Mouse (Mus musculus): Measurements from ENCODE around the gene Ubc. TPM values are rescaled to one million over a fixed set of nuclear protein-coding genes. Genes with fewer than 3 reads are reported as not detected.

Gene Ubc
- polyA plus RNA-seq, 1 experiment from 2014 or later = 1,637 TPM

GRCm38 (mm10) chr5:125411972-125412530 is 22.0 kb upstream of the Ubc start:
- ATAC-seq (no peak), DNase-seq (ENCODE audit: low read depth, low spot score) (no peak)
- no peak for TF ChIP-seq CTCF (IDR thresholded peaks at IDR 0.05)
- CTCF ChIA-PET = interaction anchor here (0.7 to 5.4 kb wide), 19 partner anchors 10 to 98 kb away, joined by 3 to 44 read pairs (median 5); partner anchors contain the start of gene Dhx37
- POLR2A ChIA-PET = interaction anchor here (0.5 to 1.0 kb wide), 5 partner anchors 14 to 100 kb away, joined by 3 to 5 read pairs (median 4); no protein-coding TSS in a partner anchor
- in situ Hi-C loops (cut with MboI; ENCODE audit: low pct_unique_long_range_greater_than_20kb) = no loop called here
- no peaks in the 10 kb centered on the region for H3K27me3 ChIP-seq

GRCm38 (mm10) chr5:125409348-125410090 is 19.5 kb upstream of the Ubc start:
- in situ Hi-C loops (cut with MboI; ENCODE audit: low pct_unique_long_range_greater_than_20kb) = loop anchor here (5.0 kb wide), 1 partner anchor 68 kb away; the partner anchor contains the start of gene Aacs
- no peaks in the 10 kb centered on the region for H3K27me3 ChIP-seq
- no peak for ATAC-seq
- TF ChIP-seq CTCF (IDR thresholded peaks at IDR 0.05) = no peak
- DNase-seq (ENCODE audit: low read depth, low spot score) = no peak
- ChIA-PET CTCF (interaction anchor here (1.4 to 1.6 kb wide), 3 partner anchors 23 to 31 kb away, joined by 3 read pairs; no protein-coding TSS in a partner anchor), POLR2A (interaction anchor here (1.4 to 1.6 kb wide), 2 partner anchors 17 to 88 kb away, joined by 3 read pairs; no protein-coding TSS in a partner anchor)

GRCm38 (mm10) chr5:125408842-125409241 is 18.8 kb upstream of the Ubc start:
- in situ Hi-C loops (cut with MboI; ENCODE audit: low pct_unique_long_range_greater_than_20kb) = loop anchor here (5.0 kb wide), 1 partner anchor 68 kb away; the partner anchor contains the start of gene Aacs
- ChIA-PET CTCF (interaction anchor here (1.4 kb wide), 1 partner anchor 24 kb away, joined by 3 read pairs; no protein-coding TSS in a partner anchor), POLR2A (interaction anchor here (1.4 to 1.6 kb wide), 2 partner anchors 17 to 89 kb away, joined by 3 read pairs; no protein-coding TSS in a partner anchor)
- no peaks in the 10 kb centered on the region for H3K27me3 ChIP-seq
- ATAC-seq = peak; percentile 7
- no peak for TF ChIP-seq CTCF (IDR thresholded peaks at IDR 0.05)
- DNase-seq (ENCODE audit: low read depth, low spot score) = no peak

- no peak for TF ChIP-seq CTCF (IDR thresholded peaks at IDR 0.05)
- ChIA-PET POLR2A (interaction anchor here (1.4 to 4.8 kb wide), 3 partner anchors 14 to 24 kb away, joined by 3 to 73 read pairs (median 32); no protein-coding TSS in a partner anchor), CTCF (interaction anchor here (1.4 to 4.6 kb wide), 3 partner anchors 14 to 80 kb away, joined by 3 to 37 read pairs (median 6); no protein-coding TSS in a partner anchor)
- ATAC-seq (no peak), DNase-seq (ENCODE audit: low read depth, low spot score) (no peak)
- no peaks in the 10 kb centered on the region for H3K27me3 ChIP-seq
- in situ Hi-C loops (cut with MboI; ENCODE audit: low pct_unique_long_range_greater_than_20kb) = loop anchor here (5.0 kb wide), 1 partner anchor 69 kb away; the partner anchor contains the start of gene Aacs
These were observed 18.0 kb upstream of the Ubc start for GRCm38 (mm10) chr5:125407910-125408575.

GRCm38 (mm10) chr5:125407020-125407830 is 17.2 kb upstream of the Ubc start:
- in situ Hi-C loops (cut with MboI; ENCODE audit: low pct_unique_long_range_greater_than_20kb) = loop anchor here (5.0 kb wide), 1 partner anchor 70 kb away; the partner anchor contains the start of gene Aacs
- TF ChIP-seq CTCF (IDR thresholded peaks at IDR 0.05) = no peak
- POLR2A ChIA-PET = interaction anchor here (0.6 to 4.8 kb wide), 4 partner anchors 13 to 710 kb away, joined by 3 to 73 read pairs (median 20); no protein-coding TSS in a partner anchor
- no peak for DNase-seq (ENCODE audit: low read depth, low spot score)
- ATAC-seq = no peak
- H3K27me3 ChIP-seq = no peaks in the 10 kb centered on the region
- CTCF ChIA-PET = interaction anchor here (1.6 to 4.6 kb wide), 5 partner anchors 13 to 81 kb away, joined by 4 to 37 read pairs (median 6); no protein-coding TSS in a partner anchor

- no peaks in the 10 kb centered on the region for H3K27me3 ChIP-seq
- in situ Hi-C loops (cut with MboI; ENCODE audit: low pct_unique_long_range_greater_than_20kb) = loop anchor here (5.0 kb wide), 1 partner anchor 71 kb away; the partner anchor contains the start of gene Aacs
- no peak for TF ChIP-seq CTCF (IDR thresholded peaks at IDR 0.05)
- ChIA-PET CTCF (interaction anchor here (1.2 to 4.6 kb wide), 8 partner anchors 12 to 81 kb away, joined by 3 to 37 read pairs (median 6); no protein-coding TSS in a partner anchor), POLR2A (interaction anchor here (0.8 to 4.8 kb wide), 5 partner anchors 13 to 22 kb away, joined by 3 to 73 read pairs (median 9); no protein-coding TSS in a partner anchor)
- ATAC-seq (peak; percentile 50), DNase-seq (ENCODE audit: low read depth, low spot score) (no peak)
These were observed 16.5 kb upstream of the Ubc start for GRCm38 (mm10) chr5:125406322-125407016.

- POLR2A ChIA-PET = interaction anchor here (0.6 to 4.8 kb wide), 7 partner anchors 12 to 44 kb away, joined by 3 to 73 read pairs (median 7); partner anchors contain the start of gene Ubc
- CTCF ChIA-PET = interaction anchor here (1.2 to 4.6 kb wide), 8 partner anchors 11 to 82 kb away, joined by 3 to 37 read pairs (median 6); no protein-coding TSS in a partner anchor
- in situ Hi-C loops (cut with MboI; ENCODE audit: low pct_unique_long_range_greater_than_20kb) = loop anchor here (5.0 kb wide), 1 partner anchor 72 kb away; the partner anchor contains the start of gene Aacs
- DNase-seq (ENCODE audit: low read depth, low spot score) (no peak), ATAC-seq (peak; percentile 4)
- TF ChIP-seq CTCF (IDR thresholded peaks at IDR 0.05) = no peak
- no peaks in the 10 kb centered on the region for H3K27me3 ChIP-seq
These were observed 15.7 kb upstream of the Ubc start for GRCm38 (mm10) chr5:125405546-125406248.
